Mouse (Mus musculus): ENCODE measurements around the gene Daxx. TPM values are rescaled to one million over a fixed set of nuclear protein-coding genes. Genes with fewer than 3 reads are reported as not detected.
A peak's percentile ranks its signal among the peaks of the same experiment; 100 is the strongest.
"Not testable (repeated sequence)": the region's sequence is repeated elsewhere in the genome, so short reads cannot be mapped to it uniquely, and the experiment has no call there.

Gene Daxx
- polyA plus RNA-seq, 1 experiment from 2014 or later = 39.1 TPM

- H3K4me1 ChIP-seq; H3K9ac ChIP-seq; H3K27ac ChIP-seq; H3K4me2 ChIP-seq; H3K36me3 ChIP-seq; H3K9me3 ChIP-seq; H3K27me3 ChIP-seq (replicated peaks); ATAC-seq (ENCODE audit: insufficient read depth, low FRiP score, low read depth); H3K4me3 ChIP-seq (replicated peaks): not testable (repeated sequence)
- WGBS = 68% methylated on average over 6 of the region's 6 CpGs
Measured at GRCm38 (mm10) chr17:33891892-33892291, 17.3 kb upstream of the Daxx start.

GRCm38 (mm10) chr17:33892429-33892828 lies 16.8 kb upstream of the Daxx start:
- Histone ChIP-seq H3K4me2 (no peak overlapping the region), H3K36me3 (no peaks in the 10 kb centered on the region), H3K27me3 (replicated peaks) (no peaks in the 10 kb centered on the region), H3K4me3 (replicated peaks) (no peak overlapping the region), H3K9ac (no peak overlapping the region), H3K27ac (no peak overlapping the region; the same call in 1 of the 2 replicates), H3K9me3 (no peaks in the 10 kb centered on the region), H3K4me1 (peaks cover 8% of the 10 kb centered on the region; the same call in 1 of the 2 replicates)
- no peak for ATAC-seq (ENCODE audit: insufficient read depth, low FRiP score, low read depth)
- 21% methylated on average over 7 of the region's 7 CpGs for WGBS

DNA sequence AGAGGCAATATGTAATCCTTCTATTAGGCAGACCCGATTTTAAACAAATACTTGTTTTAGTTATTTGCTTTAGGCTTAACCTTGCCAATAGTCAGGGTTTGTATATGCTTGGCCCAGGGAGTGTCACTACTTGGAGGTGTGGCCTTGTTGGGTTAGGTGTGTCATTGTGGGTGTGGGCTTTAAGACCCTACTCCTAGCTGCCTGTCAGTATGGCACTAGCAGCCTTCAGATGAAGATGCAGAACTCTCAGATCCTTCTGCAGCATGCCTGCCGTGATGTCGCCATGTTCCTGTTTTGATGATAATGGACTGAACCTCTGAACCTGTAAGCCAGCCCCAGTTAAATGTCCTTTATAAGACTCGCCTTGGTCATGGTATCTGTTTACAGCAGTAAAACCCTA lies 16.2 kb upstream of the Daxx start:
- not testable (repeated sequence) for H3K4me1 ChIP-seq; H3K27me3 ChIP-seq (replicated peaks); H3K9me3 ChIP-seq; H3K27ac ChIP-seq; ATAC-seq (ENCODE audit: insufficient read depth, low FRiP score, low read depth); H3K36me3 ChIP-seq; H3K9ac ChIP-seq; H3K4me3 ChIP-seq (replicated peaks); H3K4me2 ChIP-seq
- WGBS = 67% methylated on average over 4 of the region's 4 CpGs

DNA sequence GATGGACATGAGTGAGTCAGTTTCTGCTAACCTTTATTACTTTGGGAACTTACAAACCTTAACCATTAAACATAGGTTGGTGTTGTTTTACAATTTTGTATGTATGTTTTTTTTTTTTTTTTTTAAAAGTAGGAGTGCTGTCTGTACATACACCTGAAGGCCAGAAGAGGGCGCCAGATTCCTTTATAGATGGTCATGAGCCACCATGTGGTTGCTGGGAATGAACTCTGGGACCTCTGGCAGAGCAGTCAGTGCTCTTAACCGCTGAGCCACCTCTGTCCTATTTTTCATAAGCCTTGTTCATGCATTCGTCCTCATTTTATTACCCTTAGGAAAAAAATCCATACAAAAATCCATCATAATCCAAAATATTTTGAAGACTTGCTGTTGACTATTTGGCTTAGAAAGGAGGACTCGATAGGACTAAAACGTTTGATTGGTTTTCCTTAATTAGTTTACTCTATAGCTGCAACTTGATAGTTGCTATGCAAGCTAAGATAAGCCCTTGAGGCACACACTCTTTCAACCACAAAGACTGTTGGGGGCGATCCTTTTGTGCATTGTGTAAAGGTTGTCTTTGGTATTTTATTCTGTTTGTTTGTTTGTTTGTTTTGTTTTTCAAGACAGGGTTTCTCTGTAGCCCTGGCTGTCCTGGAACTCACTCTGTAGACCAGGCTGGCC lies 12.0 kb upstream of the Daxx start:
- H3K27ac ChIP-seq = no peak overlapping the region
- H3K4me2 ChIP-seq = no peak overlapping the region
- no peaks in the 10 kb centered on the region for H3K27me3 ChIP-seq (replicated peaks)
- H3K4me3 ChIP-seq (replicated peaks) = no peak overlapping the region
- no peaks in the 10 kb centered on the region for H3K4me1 ChIP-seq
- ATAC-seq (ENCODE audit: insufficient read depth, low FRiP score, low read depth) = no peak
- H3K36me3 ChIP-seq = no peaks in the 10 kb centered on the region
- H3K9me3 ChIP-seq = no peaks in the 10 kb centered on the region
- no peak overlapping the region for H3K9ac ChIP-seq
- whole genome bisulfite sequencing = 36% methylated on average over 6 of the region's 6 CpGs

DNA sequence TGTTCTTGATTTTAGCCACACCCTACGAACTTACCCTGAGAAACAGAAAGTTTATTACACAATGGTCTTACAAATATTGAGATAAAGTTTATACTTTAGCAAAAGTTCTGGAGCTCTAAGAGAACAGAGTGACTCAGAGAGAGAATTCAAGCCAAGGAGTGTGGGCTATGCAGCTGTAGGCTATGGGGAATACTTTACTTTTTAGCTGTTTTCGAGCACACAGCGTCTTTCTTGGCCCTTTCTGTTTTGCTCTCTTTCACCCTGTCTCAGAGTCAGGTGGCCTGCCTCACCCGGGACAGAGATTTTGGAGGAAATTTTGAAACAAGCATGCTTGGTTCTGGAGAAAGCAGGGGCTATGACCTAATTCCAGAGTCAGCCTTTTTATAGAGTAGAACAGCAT lies 11.0 kb upstream of the Daxx start:
- not testable (repeated sequence) for H3K9ac ChIP-seq; H3K27ac ChIP-seq; H3K4me3 ChIP-seq (replicated peaks); H3K4me2 ChIP-seq; H3K36me3 ChIP-seq; ATAC-seq (ENCODE audit: insufficient read depth, low FRiP score, low read depth); H3K27me3 ChIP-seq (replicated peaks); H3K9me3 ChIP-seq; H3K4me1 ChIP-seq
- 79% methylated on average over 4 of the region's 4 CpGs for WGBS

DNA sequence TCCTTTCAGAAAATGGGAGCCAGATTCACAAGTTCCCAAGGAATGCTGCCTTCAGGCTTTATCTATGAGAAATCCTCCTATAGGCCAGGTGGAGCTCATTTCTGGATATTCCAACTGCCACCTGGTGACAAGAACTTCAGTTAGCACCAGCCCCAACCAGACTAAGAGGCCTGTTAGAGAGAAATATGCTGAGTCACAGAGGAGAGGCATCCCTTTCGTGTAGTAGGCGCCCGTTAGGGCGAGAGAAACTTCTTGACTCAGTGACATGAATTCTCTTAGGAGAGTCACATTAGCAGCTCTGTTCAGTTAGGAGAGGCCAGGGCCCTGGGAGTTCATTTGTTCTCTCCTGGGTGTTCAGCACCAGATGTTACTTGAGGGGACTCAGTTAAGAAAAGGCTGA lies 9.6 kb upstream of the Daxx start:
- no peak overlapping the region for H3K4me3 ChIP-seq (replicated peaks)
- no peaks in the 10 kb centered on the region for H3K9me3 ChIP-seq
- no peak overlapping the region for H3K27ac ChIP-seq
- no peaks in the 10 kb centered on the region for H3K27me3 ChIP-seq (replicated peaks)
- peak; percentile 67; the same call in 1 of the 2 replicates for ATAC-seq (ENCODE audit: insufficient read depth, low FRiP score, low read depth)
- H3K4me1 ChIP-seq = no peaks in the 10 kb centered on the region
- H3K4me2 ChIP-seq = no peak overlapping the region
- H3K36me3 ChIP-seq = no peaks in the 10 kb centered on the region
- 73% methylated on average over 4 of the region's 4 CpGs for WGBS
- H3K9ac ChIP-seq = no peak overlapping the region

- H3K9me3 ChIP-seq = no peaks in the 10 kb centered on the region
- WGBS = 58% methylated on average over 7 of the region's 7 CpGs
- ATAC-seq (ENCODE audit: insufficient read depth, low FRiP score, low read depth) = no peak
- no peak overlapping the region for H3K9ac ChIP-seq
- H3K4me2 ChIP-seq = no peak overlapping the region
- no peaks in the 10 kb centered on the region for H3K4me1 ChIP-seq
- no peaks in the 10 kb centered on the region for H3K36me3 ChIP-seq
- H3K4me3 ChIP-seq (replicated peaks) = no peak overlapping the region
- no peak overlapping the region for H3K27ac ChIP-seq
- no peaks in the 10 kb centered on the region for H3K27me3 ChIP-seq (replicated peaks)
Measured at GRCm38 (mm10) chr17:33900281-33900988, 8.8 kb upstream of the Daxx start.

GRCm38 (mm10) chr17:33900989-33901314 lies 8.3 kb upstream of the Daxx start:
- no peak overlapping the region for H3K4me2 ChIP-seq
- no peaks in the 10 kb centered on the region for H3K9me3 ChIP-seq
- H3K36me3 ChIP-seq = no peaks in the 10 kb centered on the region
- no peak overlapping the region for H3K27ac ChIP-seq
- no peaks in the 10 kb centered on the region for H3K27me3 ChIP-seq (replicated peaks)
- no peaks in the 10 kb centered on the region for H3K4me1 ChIP-seq
- ATAC-seq (ENCODE audit: insufficient read depth, low FRiP score, low read depth) = no peak
- no peak overlapping the region for H3K4me3 ChIP-seq (replicated peaks)
- H3K9ac ChIP-seq = no peak overlapping the region
- WGBS = 70% methylated on average over 4 of the region's 4 CpGs

DNA sequence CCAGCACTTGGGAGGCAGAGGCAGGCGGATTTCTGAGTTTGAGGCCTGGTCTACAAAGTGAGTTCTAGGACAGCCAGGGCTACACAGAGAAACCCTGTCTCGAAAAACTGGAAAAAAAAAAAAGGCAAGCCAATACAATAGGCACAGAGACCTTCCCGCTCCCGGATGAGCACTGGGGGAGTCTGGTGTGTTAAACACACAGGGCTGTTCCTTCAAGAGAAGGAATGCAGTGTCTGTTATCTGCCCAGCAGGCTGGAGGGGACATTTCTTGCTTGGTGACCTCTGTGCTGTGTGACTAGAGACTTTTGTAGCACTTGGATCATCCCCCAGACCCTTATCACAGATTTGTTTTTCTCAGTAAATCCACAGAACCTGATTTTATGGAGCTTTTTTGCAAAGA lies 7.6 kb upstream of the Daxx start:
- H3K4me2 ChIP-seq = no peak overlapping the region
- no peak overlapping the region for H3K4me3 ChIP-seq (replicated peaks)
- no peaks in the 10 kb centered on the region for H3K9me3 ChIP-seq
- H3K4me1 ChIP-seq = no peaks in the 10 kb centered on the region
- 67% methylated on average over 4 of the region's 4 CpGs for WGBS
- no peak for ATAC-seq (ENCODE audit: insufficient read depth, low FRiP score, low read depth)
- no peak overlapping the region for H3K27ac ChIP-seq
- no peaks in the 10 kb centered on the region for H3K27me3 ChIP-seq (replicated peaks)
- no peak overlapping the region for H3K9ac ChIP-seq
- no peaks in the 10 kb centered on the region for H3K36me3 ChIP-seq

DNA sequence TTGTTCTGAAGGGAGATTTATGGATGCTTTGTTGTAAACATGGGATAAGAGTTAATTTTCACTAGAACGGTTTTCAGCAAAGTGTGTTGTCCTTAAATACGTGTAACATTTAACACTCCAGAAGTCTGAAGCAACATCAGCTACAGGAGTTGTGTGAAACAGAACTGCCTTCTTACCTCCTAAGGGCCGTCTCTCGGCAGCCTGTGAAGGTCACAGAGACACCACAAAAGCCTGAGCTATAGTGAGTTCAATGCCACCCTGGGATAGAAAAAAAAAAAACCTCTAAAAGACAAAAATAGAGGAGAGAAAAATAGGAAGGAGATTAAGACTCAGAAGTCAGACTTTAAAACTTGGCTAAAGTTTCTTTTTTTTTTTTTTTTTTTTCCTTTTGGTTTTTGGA lies 7.1 kb upstream of the Daxx start:
- H3K9ac ChIP-seq = no peak overlapping the region
- ATAC-seq (ENCODE audit: insufficient read depth, low FRiP score, low read depth) = no peak
- no peak overlapping the region for H3K4me2 ChIP-seq
- no peak overlapping the region for H3K27ac ChIP-seq
- no peaks in the 10 kb centered on the region for H3K9me3 ChIP-seq
- 46% methylated on average over 4 of the region's 4 CpGs for WGBS
- H3K27me3 ChIP-seq (replicated peaks) = no peaks in the 10 kb centered on the region
- H3K4me3 ChIP-seq (replicated peaks) = no peak overlapping the region
- no peaks in the 10 kb centered on the region for H3K4me1 ChIP-seq
- H3K36me3 ChIP-seq = no peaks in the 10 kb centered on the region

DNA sequence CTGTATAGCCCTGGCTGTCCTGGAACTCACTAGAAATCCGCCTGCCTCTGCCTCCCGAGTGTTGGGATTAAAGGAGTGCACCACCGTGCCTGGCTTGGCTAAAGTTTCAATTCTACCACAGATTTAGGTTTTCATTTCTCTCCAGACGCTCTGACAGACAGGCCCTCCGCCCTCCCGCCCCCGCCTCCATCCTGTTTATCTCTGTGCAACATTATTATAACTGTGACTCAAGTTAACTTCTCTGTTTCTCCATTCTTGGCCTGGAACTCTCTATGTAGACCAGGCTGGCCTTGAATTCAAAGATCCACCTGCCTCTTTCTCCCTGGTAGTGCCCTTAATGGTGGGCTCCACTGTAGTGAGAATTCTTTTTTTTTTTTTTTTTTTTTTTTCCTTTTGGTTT lies 6.7 kb upstream of the Daxx start:
- Histone ChIP-seq H3K27ac (no peak overlapping the region), H3K4me1 (no peaks in the 10 kb centered on the region), H3K4me2 (no peak overlapping the region), H3K4me3 (replicated peaks) (no peak overlapping the region), H3K27me3 (replicated peaks) (no peaks in the 10 kb centered on the region), H3K9ac (no peak overlapping the region), H3K9me3 (no peaks in the 10 kb centered on the region), H3K36me3 (no peaks in the 10 kb centered on the region)
- WGBS = 74% methylated on average over 7 of the region's 7 CpGs
- ATAC-seq (ENCODE audit: insufficient read depth, low FRiP score, low read depth) = no peak

- H3K27ac ChIP-seq; H3K36me3 ChIP-seq; ATAC-seq (ENCODE audit: insufficient read depth, low FRiP score, low read depth); H3K9me3 ChIP-seq; H3K4me2 ChIP-seq; H3K9ac ChIP-seq; H3K4me3 ChIP-seq (replicated peaks); H3K27me3 ChIP-seq (replicated peaks); H3K4me1 ChIP-seq: not testable (repeated sequence)
- WGBS = 75% methylated on average over 6 of the region's 6 CpGs
Measured at GRCm38 (mm10) chr17:33903911-33904651, 5.1 kb upstream of the Daxx start.
